Mouse (Mus musculus): ENCODE data around the gene Tuft1. TPM values are rescaled to one million over a fixed set of nuclear protein-coding genes. Genes with fewer than 3 reads are reported as not detected.
"Not testable (repeated sequence)": the region's sequence is repeated elsewhere in the genome, so short reads cannot be mapped to it uniquely, and the experiment has no call there.

The Tuft1 gene
- polyA plus RNA-seq, 1 experiment, result 3.5 TPM

DNA sequence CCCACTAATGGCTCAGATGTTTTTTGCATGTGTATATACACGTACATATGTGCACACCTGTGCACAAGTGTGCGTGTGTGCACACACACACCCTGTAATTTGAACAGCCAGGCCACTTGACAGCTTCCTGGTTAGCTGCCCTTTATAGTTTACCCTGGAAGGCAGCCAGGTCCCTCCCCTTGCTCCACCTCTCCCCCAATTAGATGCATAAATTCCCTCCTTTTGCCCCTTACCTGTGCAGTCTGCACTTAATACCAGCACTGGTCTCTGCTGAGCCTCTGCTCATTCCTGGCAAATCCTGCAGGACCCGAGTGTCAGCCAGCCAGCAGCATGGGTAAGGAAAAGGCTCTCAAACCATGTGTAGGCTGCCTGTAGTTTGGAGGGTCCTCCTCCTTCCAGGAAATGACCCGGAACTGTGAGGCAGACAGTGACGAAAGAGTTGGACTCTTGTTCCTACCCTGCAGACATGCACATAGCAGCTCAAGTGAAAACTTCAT is 34.7 kb upstream of the Tuft1 start, which contains the start of gene Selenbp2:
Gene Selenbp2 (plus strand): TSS at position 228 of the 497 bp plus-strand sequence.
- Histone ChIP-seq H3K79me2 (ENCODE audit: control insufficient read depth, insufficient read depth) (no peaks in the 10 kb centered on the region), H3K4me2 (ENCODE audit: low read depth) (no peak within 1 kb of the TSS)
- no peak for TF ChIP-seq TCF12 (IDR thresholded peaks at IDR 0.05; ENCODE audit: insufficient read depth, poor library complexity, severe bottlenecking)
- no peak for TF ChIP-seq SRF (IDR thresholded peaks at IDR 0.05; ENCODE audit: control insufficient read depth, insufficient read length, low read depth)
- no peak for TF ChIP-seq MYOG (IDR thresholded peaks at IDR 0.05; ENCODE audit: control insufficient read depth in 1 of 3, insufficient read depth in 1 of 3, insufficient read length in 2 of 3, low read depth in 2 of 3)
- no peak for TF ChIP-seq CEBPB (IDR thresholded peaks at IDR 0.05; ENCODE audit: insufficient read depth, poor library complexity, severe bottlenecking)
- TF ChIP-seq USF1 (IDR thresholded peaks at IDR 0.05; ENCODE audit: low read depth), result no peak
- no peak for TF ChIP-seq TCF3 (IDR thresholded peaks at IDR 0.05; ENCODE audit: insufficient read length, low read depth)
- no peak for TF ChIP-seq MAX (IDR thresholded peaks at IDR 0.05; ENCODE audit: low read depth)
- no peak for TF ChIP-seq POLR2AphosphoS2 (IDR thresholded peaks at IDR 0.05; ENCODE audit: insufficient read length, low read depth)
- TF ChIP-seq MYOD1 (IDR thresholded peaks at IDR 0.05; ENCODE audit: control insufficient read depth in 1 of 3, insufficient read length in 2 of 3, low read depth in 2 of 3), result no peak
- no peak for TF ChIP-seq POLR2A (IDR thresholded peaks at IDR 0.05; ENCODE audit: insufficient read length, low read depth)
- TF ChIP-seq E2F4 (IDR thresholded peaks at IDR 0.05; ENCODE audit: insufficient read depth), result no peak
- TF ChIP-seq REST (IDR thresholded peaks at IDR 0.05; ENCODE audit: insufficient read depth, insufficient read length), result no peak

DNA sequence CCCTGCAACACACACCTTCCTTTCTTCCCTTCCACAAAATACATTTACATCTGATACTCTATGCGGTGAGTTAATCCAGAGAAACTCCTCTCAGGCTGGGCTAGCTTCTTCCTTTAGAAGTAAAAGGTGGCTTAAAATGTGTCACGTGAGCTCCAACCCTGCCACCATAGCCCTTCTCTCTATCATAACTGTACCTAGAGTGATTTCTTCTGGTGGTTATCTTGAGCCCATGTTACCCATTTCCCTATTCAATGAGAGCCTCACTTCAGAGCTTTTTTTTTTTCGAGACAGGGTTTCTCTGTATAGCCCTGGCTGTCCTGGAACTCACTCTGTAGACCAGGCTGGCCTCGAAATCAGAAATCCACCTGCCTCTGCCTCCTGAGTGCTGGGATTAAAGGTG is 33.0 kb upstream of the Tuft1 start:
- H3ac ChIP-seq (ENCODE audit: control insufficient read depth, insufficient read length); H3K36me3 ChIP-seq (ENCODE audit: control insufficient read depth, insufficient read depth); H3K4me2 ChIP-seq (ENCODE audit: low read depth); H3K79me2 ChIP-seq (ENCODE audit: control insufficient read depth, insufficient read depth); H3K27me3 ChIP-seq (ENCODE audit: control insufficient read depth, insufficient read depth, insufficient read length); H3K4me3 ChIP-seq: not testable (repeated sequence)

More for the DNA sequence above, 34.7 kb upstream of the Tuft1 start, which contains the start of gene Selenbp2:
- H3ac ChIP-seq (ENCODE audit: control insufficient read depth, insufficient read length), result no peak within 1 kb of the TSS
- H3K27me3 ChIP-seq (ENCODE audit: control insufficient read depth, insufficient read depth, insufficient read length), result no peaks in the 10 kb centered on the region
- no peaks in the 10 kb centered on the region for H3K36me3 ChIP-seq (ENCODE audit: control insufficient read depth, insufficient read depth)
- H3K4me3 ChIP-seq, result no peak within 1 kb of the TSS

DNA sequence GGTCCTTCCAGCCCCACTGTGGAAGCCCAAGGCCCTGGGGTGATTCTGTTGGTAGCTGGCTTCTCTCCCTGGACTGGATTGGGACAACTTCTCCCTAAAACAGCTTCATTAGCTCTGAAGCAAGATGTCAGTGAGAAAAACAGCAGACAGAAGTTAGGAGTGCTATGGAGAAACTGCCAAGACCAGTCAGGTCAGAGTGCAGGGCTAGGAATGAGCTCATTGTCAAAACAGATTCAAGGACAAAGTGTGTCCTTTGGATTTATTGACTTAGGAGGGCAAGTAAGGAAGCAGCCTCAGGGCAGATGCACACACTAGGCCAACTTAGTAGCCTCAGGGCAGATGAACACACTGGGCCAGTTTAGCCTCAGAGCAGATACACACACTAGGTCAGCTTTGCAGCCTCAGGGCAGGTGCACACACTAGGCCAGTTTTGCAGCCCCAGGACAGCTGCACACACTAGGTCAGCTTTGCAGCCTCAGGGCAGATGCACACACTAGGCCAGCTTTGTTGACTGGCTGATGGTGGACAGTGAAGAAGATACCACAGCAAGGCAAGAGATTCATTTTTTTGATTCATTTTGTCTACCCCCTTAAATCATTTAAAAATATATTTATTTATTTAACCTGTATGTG is 32.1 kb upstream of the Tuft1 start:
- H3ac ChIP-seq (ENCODE audit: control insufficient read depth, insufficient read length), result no peak overlapping the region
- no peaks in the 10 kb centered on the region for H3K79me2 ChIP-seq (ENCODE audit: control insufficient read depth, insufficient read depth)
- no peak overlapping the region for H3K4me3 ChIP-seq
- H3K36me3 ChIP-seq (ENCODE audit: control insufficient read depth, insufficient read depth), result no peaks in the 10 kb centered on the region
- no peak overlapping the region for H3K4me2 ChIP-seq (ENCODE audit: low read depth)
- no peaks in the 10 kb centered on the region for H3K27me3 ChIP-seq (ENCODE audit: control insufficient read depth, insufficient read depth, insufficient read length)
- TF ChIP-seq MYOG (IDR thresholded peaks at IDR 0.05; ENCODE audit: control insufficient read depth in 1 of 3, insufficient read depth in 1 of 3, insufficient read length in 2 of 3, low read depth in 2 of 3), result no peak
- TF ChIP-seq E2F4 (IDR thresholded peaks at IDR 0.05; ENCODE audit: insufficient read depth), result no peak
- TF ChIP-seq POLR2AphosphoS2 (IDR thresholded peaks at IDR 0.05; ENCODE audit: insufficient read length, low read depth), result no peak
- no peak for TF ChIP-seq TCF12 (IDR thresholded peaks at IDR 0.05; ENCODE audit: insufficient read depth, poor library complexity, severe bottlenecking)
- no peak for TF ChIP-seq CEBPB (IDR thresholded peaks at IDR 0.05; ENCODE audit: insufficient read depth, poor library complexity, severe bottlenecking)
- no peak for TF ChIP-seq TCF3 (IDR thresholded peaks at IDR 0.05; ENCODE audit: insufficient read length, low read depth)
- TF ChIP-seq SRF (IDR thresholded peaks at IDR 0.05; ENCODE audit: control insufficient read depth, insufficient read length, low read depth), result no peak
- TF ChIP-seq REST (IDR thresholded peaks at IDR 0.05; ENCODE audit: insufficient read depth, insufficient read length), result no peak
- no peak for TF ChIP-seq MAX (IDR thresholded peaks at IDR 0.05; ENCODE audit: low read depth)
- TF ChIP-seq MYOD1 (IDR thresholded peaks at IDR 0.05; ENCODE audit: control insufficient read depth in 1 of 3, insufficient read length in 2 of 3, low read depth in 2 of 3), result no peak
- no peak for TF ChIP-seq USF1 (IDR thresholded peaks at IDR 0.05; ENCODE audit: low read depth)
- no peak for TF ChIP-seq POLR2A (IDR thresholded peaks at IDR 0.05; ENCODE audit: insufficient read length, low read depth)

DNA sequence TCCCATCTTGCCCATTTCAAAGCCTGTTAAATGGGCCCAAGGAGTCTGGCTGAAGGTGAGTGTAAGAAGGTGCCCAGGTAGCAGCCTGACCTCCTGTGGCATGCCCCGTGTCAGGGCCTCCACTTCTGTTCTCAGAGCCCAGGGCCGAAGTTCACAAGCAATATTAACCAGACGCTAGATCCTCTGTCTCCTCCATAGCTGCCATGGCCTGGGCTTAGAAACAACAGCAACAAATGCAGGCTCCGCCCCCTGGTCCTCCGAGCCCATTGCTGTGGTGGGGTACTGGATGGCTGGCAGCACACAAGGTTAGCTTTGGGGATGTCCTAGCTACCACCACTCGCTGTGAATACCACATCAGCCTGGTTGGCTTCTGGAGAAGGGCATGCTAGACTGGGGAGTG is 31.5 kb upstream of the Tuft1 start:
- H3K79me2 ChIP-seq (ENCODE audit: control insufficient read depth, insufficient read depth); H3K27me3 ChIP-seq (ENCODE audit: control insufficient read depth, insufficient read depth, insufficient read length); H3K4me2 ChIP-seq (ENCODE audit: low read depth); H3K36me3 ChIP-seq (ENCODE audit: control insufficient read depth, insufficient read depth); H3K4me3 ChIP-seq; H3ac ChIP-seq (ENCODE audit: control insufficient read depth, insufficient read length): not testable (repeated sequence)

DNA sequence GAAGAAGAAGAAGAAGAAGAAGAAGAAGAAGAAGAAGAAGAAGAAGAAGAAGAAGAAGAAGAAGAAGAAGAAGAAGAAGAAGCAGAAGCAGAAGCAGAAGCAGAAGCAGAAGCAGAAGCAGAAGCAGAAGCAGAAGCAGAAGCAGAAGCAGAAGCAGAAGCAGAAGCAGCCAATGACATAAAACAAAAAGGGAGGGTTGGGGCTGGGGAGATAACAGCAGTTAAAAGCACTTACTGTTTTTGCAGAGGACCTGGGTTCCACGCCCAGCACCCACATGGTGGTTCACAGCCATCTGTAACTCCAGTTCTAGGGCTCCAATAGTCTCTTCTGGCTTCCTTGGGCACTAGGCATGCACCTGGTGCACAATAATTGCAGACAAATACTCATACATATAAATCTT is 30.5 kb upstream of the Tuft1 start:
- H3ac ChIP-seq (ENCODE audit: control insufficient read depth, insufficient read length); H3K79me2 ChIP-seq (ENCODE audit: control insufficient read depth, insufficient read depth); H3K4me2 ChIP-seq (ENCODE audit: low read depth); H3K36me3 ChIP-seq (ENCODE audit: control insufficient read depth, insufficient read depth); H3K4me3 ChIP-seq; H3K27me3 ChIP-seq (ENCODE audit: control insufficient read depth, insufficient read depth, insufficient read length): not testable (repeated sequence)

DNA sequence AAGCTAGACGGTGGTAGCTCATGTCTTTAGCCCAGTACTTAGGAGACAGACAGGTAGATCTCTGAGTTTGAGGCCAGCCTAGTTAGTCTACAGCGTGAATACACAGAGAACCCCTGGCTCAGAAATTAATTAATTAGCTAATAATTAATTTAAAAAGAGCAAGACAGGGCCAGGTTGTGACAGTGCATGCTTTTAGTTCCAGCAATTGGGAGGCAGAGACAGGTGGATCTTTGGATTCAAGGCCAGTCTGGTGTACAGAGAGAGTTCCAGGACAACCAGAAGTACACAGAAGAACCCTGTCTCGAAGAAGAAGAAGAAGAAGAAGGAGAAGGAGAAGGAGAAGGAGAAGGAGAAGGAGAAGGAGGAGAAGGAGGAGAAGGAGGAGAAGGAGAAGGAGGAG is 30.0 kb upstream of the Tuft1 start:
- H3K27me3 ChIP-seq (ENCODE audit: control insufficient read depth, insufficient read depth, insufficient read length); H3K4me3 ChIP-seq; H3K4me2 ChIP-seq (ENCODE audit: low read depth); H3K79me2 ChIP-seq (ENCODE audit: control insufficient read depth, insufficient read depth); H3ac ChIP-seq (ENCODE audit: control insufficient read depth, insufficient read length); H3K36me3 ChIP-seq (ENCODE audit: control insufficient read depth, insufficient read depth): not testable (repeated sequence)

DNA sequence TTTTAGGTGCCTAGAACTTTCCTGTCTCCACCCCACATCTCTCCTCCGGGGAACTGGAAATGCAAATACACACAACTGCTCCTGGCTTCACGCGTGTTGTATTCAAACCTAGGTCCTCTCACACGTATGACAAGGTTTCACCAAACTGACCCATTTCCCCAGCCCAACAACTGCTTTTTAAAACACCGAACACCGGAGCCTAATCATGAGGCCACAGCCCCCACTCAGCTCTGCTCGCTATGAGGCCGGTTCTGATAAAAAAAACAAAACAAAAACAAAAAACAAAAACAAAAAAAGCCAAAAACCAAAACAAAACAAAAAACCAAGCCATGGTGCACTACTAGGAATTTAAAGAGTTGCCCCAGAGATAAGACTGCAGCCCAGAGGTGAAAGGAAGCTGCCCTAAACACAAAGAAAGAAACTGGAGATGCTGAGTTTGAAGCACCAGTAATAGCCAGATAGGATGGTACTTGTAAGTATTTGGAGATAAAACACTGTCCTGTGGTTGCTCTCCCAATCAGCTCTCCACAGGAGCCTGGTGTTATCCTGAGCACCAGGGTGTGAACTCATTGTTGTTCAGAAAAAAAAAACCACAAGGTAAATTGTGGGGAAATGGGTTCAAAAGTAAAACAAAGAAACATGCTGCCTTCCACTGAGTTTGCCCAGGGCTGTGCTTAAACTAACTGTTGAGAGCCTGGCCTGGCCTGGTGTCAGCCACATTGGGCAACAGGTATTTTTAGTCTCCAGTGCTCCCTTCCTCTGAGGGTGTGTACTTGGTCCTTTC is 27.5 kb upstream of the Tuft1 start:
- not testable (repeated sequence) for H3K4me3 ChIP-seq; H3K36me3 ChIP-seq (ENCODE audit: control insufficient read depth, insufficient read depth); H3K27me3 ChIP-seq (ENCODE audit: control insufficient read depth, insufficient read depth, insufficient read length); H3K4me2 ChIP-seq (ENCODE audit: low read depth); H3ac ChIP-seq (ENCODE audit: control insufficient read depth, insufficient read length); H3K79me2 ChIP-seq (ENCODE audit: control insufficient read depth, insufficient read depth)

All from myocyte (in vitro differentiated cells).